Mouse (Mus musculus) CH12.LX (cell line): ENCODE results near the gene Uchl1. TPM values are rescaled to one million over a fixed set of nuclear protein-coding genes. Genes with fewer than 3 reads are reported as not detected.

Experiments
- DNase-seq: peaks from one replicate; pipeline ENCODE4 v3.0.0-alpha.2; 2013; ENCODE audit errors: extremely low read depth
- H3K27ac ChIP-seq: 2 replicates; pipeline ENCODE4 v1.5.1; 2012; ENCODE audit warnings: low read depth, mild to moderate bottlenecking, control low read depth, moderate library complexity; ENCODE audit not compliant: insufficient read depth
- H3K27me3 ChIP-seq: replicated peaks from 2 replicates; pipeline ENCODE3; 2012; ENCODE audit warnings: inconsistent platforms
- H3K36me3 ChIP-seq, 2 experiments: replicated peaks in 1 of 2; 2 replicates each; pipeline versions ENCODE3 to v1.6.1; 2012; ENCODE audit warnings: inconsistent platforms in 1 of 2, low read length in 1 of 2, mild to moderate bottlenecking in 1 of 2, mixed read lengths in 1 of 2, moderate library complexity in 1 of 2; ENCODE audit not compliant: control insufficient read depth in 1 of 2, insufficient read depth in 1 of 2
- H3K4me1 ChIP-seq, 2 experiments: 2 replicates each; pipeline ENCODE4 v1.6.1; 2012; ENCODE audit warnings: inconsistent platforms in 1 of 2, moderate library complexity in 1 of 2; ENCODE audit not compliant: insufficient read depth in 2 of 2, control insufficient read depth in 1 of 2
- H3K4me2 ChIP-seq: 2 replicates; pipeline ENCODE4 v1.6.1; 2012; ENCODE audit warnings: low read depth, mild to moderate bottlenecking, control low read depth; ENCODE audit not compliant: poor library complexity, insufficient read depth, severe bottlenecking
- H3K4me3 ChIP-seq, 3 experiments: fragments of 150-350 bp in 1 of 3; sonication (generic) in 1 of 3; replicated peaks in 1 of 3; 2 replicates each; pipeline versions ENCODE3 to v1.5.1; 2011 to 2012; ENCODE audit warnings: low read depth in 2 of 3, low read length in 2 of 3, mild to moderate bottlenecking in 2 of 3, moderate library complexity in 2 of 3, control low read depth in 1 of 3, improper control_type of control experiment in 1 of 3, inconsistent platforms in 1 of 3, mixed read lengths in 1 of 3; ENCODE audit not compliant: poor library complexity in 1 of 3
- H3K79me2 ChIP-seq: replicated peaks from 2 replicates; pipeline ENCODE4 v1.6.1; 2012; ENCODE audit warnings: mild to moderate bottlenecking, moderate library complexity; ENCODE audit not compliant: control insufficient read depth, poor library complexity, insufficient read depth, severe bottlenecking; ENCODE audit errors: extremely low read depth
- H3K9ac ChIP-seq: 2 replicates; pipeline ENCODE4 v1.6.1; 2012; ENCODE audit warnings: low read depth, mild to moderate bottlenecking, control low read depth, moderate library complexity; ENCODE audit not compliant: insufficient read depth
- H3K9me3 ChIP-seq: replicated peaks from 2 replicates; pipeline ENCODE3; 2012; ENCODE audit warnings: low read length, inconsistent platforms, mixed read lengths
- BHLHE40 ChIP-seq: IDR thresholded peaks from 2 replicates; pipeline ENCODE4 v1.6.1; 2011; ENCODE audit warnings: mild to moderate bottlenecking, low read depth, low read length, improper control_type of control experiment
- CHD1 ChIP-seq: IDR thresholded peaks from 2 replicates; pipeline ENCODE4 v1.6.1; 2012; ENCODE audit warnings: low read depth, low read length, improper control_type of control experiment, inconsistent platforms
- CHD2 ChIP-seq: IDR thresholded peaks from 2 replicates; pipeline ENCODE4 v1.6.1; 2011; ENCODE audit warnings: low read length, improper control_type of control experiment
- CTCF ChIP-seq, 2 experiments: IDR thresholded peaks in 1 of 2; conservative IDR thresholded peaks in 1 of 2; 2 replicates each; pipeline ENCODE4 v1.5.1; 2011 to 2012; ENCODE audit warnings: low read depth in 2 of 2, low read length in 2 of 2, improper control_type of control experiment in 1 of 2, inconsistent platforms in 1 of 2, mild to moderate bottlenecking in 1 of 2, moderate library complexity in 1 of 2
- E2F4 ChIP-seq: IDR thresholded peaks from 2 replicates; pipeline ENCODE4 v1.6.1; 2011; ENCODE audit warnings: low read depth, low read length, improper control_type of control experiment; ENCODE audit not compliant: insufficient replicate concordance
- ELF1 ChIP-seq: IDR thresholded peaks from 2 replicates; pipeline ENCODE4 v1.6.1; 2014; ENCODE audit warnings: low read depth, mild to moderate bottlenecking, inconsistent platforms, low read length, improper control_type of control experiment
- ETS1 ChIP-seq: conservative IDR thresholded peaks from 2 replicates; pipeline ENCODE4 v1.6.1; 2012; ENCODE audit warnings: low read depth, mild to moderate bottlenecking, inconsistent platforms, low read length, improper control_type of control experiment, moderate library complexity
- HCFC1 ChIP-seq: IDR thresholded peaks from 2 replicates; pipeline ENCODE4 v1.6.1; 2012; ENCODE audit warnings: low read depth, mild to moderate bottlenecking, inconsistent platforms, low read length, improper control_type of control experiment
- JUND ChIP-seq: conservative IDR thresholded peaks from 2 replicates; pipeline ENCODE4 v1.6.1; 2011; ENCODE audit warnings: low read depth, low read length, improper control_type of control experiment
- MYC ChIP-seq: IDR thresholded peaks from 2 replicates; pipeline ENCODE4 v1.6.1; 2011; ENCODE audit warnings: low read depth, mild to moderate bottlenecking, improper control_type of control experiment, low read length
- NELFE ChIP-seq: IDR thresholded peaks from 2 replicates; pipeline ENCODE4 v1.6.1; 2011; ENCODE audit warnings: low read depth, low read length, improper control_type of control experiment
- SMC3 ChIP-seq: IDR thresholded peaks from 2 replicates; pipeline ENCODE4 v1.6.1; 2011; ENCODE audit warnings: low read depth, low read length, improper control_type of control experiment
- TBP ChIP-seq: conservative IDR thresholded peaks from 2 replicates; pipeline ENCODE4 v1.6.1; 2011; ENCODE audit warnings: low read depth, low read length, improper control_type of control experiment
- USF2 ChIP-seq: conservative IDR thresholded peaks from 2 replicates; pipeline ENCODE4 v1.6.1; 2011; ENCODE audit warnings: low read depth, low read length, improper control_type of control experiment
- ZC3H11A ChIP-seq: IDR thresholded peaks from 2 replicates; pipeline ENCODE4 v1.6.1; 2012; ENCODE audit warnings: low read depth, mild to moderate bottlenecking, inconsistent platforms, low read length, improper control_type of control experiment
- ZKSCAN1 ChIP-seq: IDR thresholded peaks from 2 replicates; pipeline ENCODE4 v1.6.1; 2012; ENCODE audit warnings: low read depth, inconsistent platforms, low read length, improper control_type of control experiment, borderline replicate concordance
- dilution Hi-C: fragments of 300-500 bp; cut with MboI; formaldehyde crosslinking; loops from 2 replicates; pipeline ENCODE4 v1.14.3; 2020; ENCODE audit warnings: low sequenced_read_pairs; ENCODE audit not compliant: extremely low pct_unique_long_range_greater_than_20kb, extremely low pct_ligation_motif_present
- in situ Hi-C: fragments of 300-500 bp; cut with MboI; formaldehyde crosslinking; loops from 3 replicates; pipeline ENCODE4 v1.14.3; 2019; ENCODE audit warnings: low sequenced_read_pairs, low pct_ligation_motif_present, low pct_unique_long_range_greater_than_20kb, mixed read lengths
- polyA plus RNA-seq: library from polyadenylated mRNA; unstranded; fragments of >175 nt; gene quantifications from 2 replicates; pipeline ENCODE4 v1.2.1, GENCODE M21; 2012; ENCODE audit warnings: low read depth; ENCODE audit not compliant: insufficient read length
- total RNA-seq, 2 experiments: library from RNA; depleted of rRNA; stranded (reverse); fragments of 300-350 nt in 1 of 2; fragments of >200 nt in 1 of 2; gene quantifications; 2 replicates each; pipeline ENCODE4 v1.2.3; 2012 to 2014

Gene Uchl1
- total and polyA plus RNA-seq, 3 experiments, result not detected

- Histone ChIP-seq H3K27ac (no peak overlapping the region), H3K27me3 (no peaks in the 10 kb centered on the region), H3K4me3 (no peak overlapping the region), H3K9me3 (peaks cover 4% of the 10 kb centered on the region), H3K9ac (no peak overlapping the region), H3K36me3 (no peaks in the 10 kb centered on the region), H3K79me2 (no peaks in the 10 kb centered on the region), H3K4me1 (peaks cover 0 to 12% of the 10 kb centered on the region in 2 experiments; a peak in 2 of 4 replicates), H3K4me2 (no peak overlapping the region)
- in situ Hi-C loops (no loop called here), dilution Hi-C loops (no loop called here)
- no peak for DNase-seq
- TF ChIP-seq ELF1, result no peak
- TF ChIP-seq SMC3, result no peak
- TF ChIP-seq E2F4, result no peak
- TF ChIP-seq CTCF (conservative IDR thresholded peaks at IDR 0.05 in 1 of 2, IDR thresholded peaks at IDR 0.05 in 1 of 2; ENCODE audit: low read depth in 2 of 2, low read length in 2 of 2), result no peak
- TF ChIP-seq TBP, result no peak
- no peak for TF ChIP-seq CHD1
- no peak for TF ChIP-seq BHLHE40
- no peak for TF ChIP-seq ZC3H11A
- no peak for TF ChIP-seq ETS1
- TF ChIP-seq CHD2, result no peak
- no peak for TF ChIP-seq MYC
Observed at GRCm38 (mm10) chr5:66679222-66679621, 3.3 kb downstream of the Uchl1 start.

GRCm38 (mm10) chr5:66685930-66686329 lies 10.0 kb downstream of the Uchl1 start:
- no peak overlapping the region for H3K4me2 ChIP-seq
- no peak overlapping the region for H3K9ac ChIP-seq
- no peak for DNase-seq
- no peaks in the 10 kb centered on the region for H3K4me1 ChIP-seq
- H3K4me3 ChIP-seq, result no peak overlapping the region
- H3K27ac ChIP-seq, result no peak overlapping the region
- in situ Hi-C loops (no loop called here), dilution Hi-C loops (no loop called here)
- H3K9me3 ChIP-seq, result no peaks in the 10 kb centered on the region
- TF ChIP-seq ZC3H11A, result no peak
- no peak for TF ChIP-seq JUND
- peak; percentile 76 for TF ChIP-seq ZKSCAN1
- TF ChIP-seq NELFE, result no peak
- TF ChIP-seq HCFC1, result no peak
- no peaks in the 10 kb centered on the region for H3K79me2 ChIP-seq
- no peaks in the 10 kb centered on the region for H3K27me3 ChIP-seq
- H3K36me3 ChIP-seq, result no peaks in the 10 kb centered on the region

GRCm38 (mm10) chr5:66686863-66687262 lies 11.0 kb downstream of the Uchl1 start:
- TF ChIP-seq CTCF (conservative IDR thresholded peaks at IDR 0.05 in 1 of 2, IDR thresholded peaks at IDR 0.05 in 1 of 2; ENCODE audit: low read depth in 2 of 2, low read length in 2 of 2) (peak in 1 of 2 experiments; percentile 54; a peak in 2 of 4 replicates), MYC (no peak), BHLHE40 (no peak), NELFE (no peak), ETS1 (no peak), HCFC1 (no peak), SMC3 (peak; percentile 23), USF2 (no peak)
- TF ChIP-seq, all 38 proteins: peak for 2
- Histone ChIP-seq H3K4me2 (no peak overlapping the region), H3K9me3 (no peaks in the 10 kb centered on the region), H3K27ac (no peak overlapping the region), H3K79me2 (no peaks in the 10 kb centered on the region), H3K36me3 (no peaks in the 10 kb centered on the region), H3K4me1 (no peaks in the 10 kb centered on the region), H3K4me3 (no peak overlapping the region), H3K27me3 (no peaks in the 10 kb centered on the region), H3K9ac (no peak overlapping the region)
- no peak for DNase-seq
- dilution Hi-C loops (no loop called here), in situ Hi-C loops (no loop called here)
